ENCODE assay signal across 8 mouse cellular contexts in genomic region chr10:39171603-39172539, GRCm38 (mm10). TPM values are rescaled to one million over a fixed set of nuclear protein-coding genes. Genes with fewer than 3 reads are reported as not detected.
DNase-seq lines count a peak whose midpoint lies in the region; ATAC-seq and TF ChIP-seq lines count a peak whose summit lies in the region.

No protein-coding gene starts in this region.

- H3K9me3 ChIP-seq in embryonic facial prominence, embryonic 14.5 days (ENCODE audit: control insufficient read depth, low read length), result no peaks in the 10 kb centered on the region
- no peaks in the 10 kb centered on the region for H3K9me3 ChIP-seq in limb, embryonic 13.5 days
- H3K9me3 ChIP-seq in midbrain, embryonic 16.5 days (replicated peaks; ENCODE audit: control insufficient read depth, low read length, poor library complexity, severe bottlenecking), result no peaks in the 10 kb centered on the region

- peak overlapping the region; percentile 74 for H3K4me2 ChIP-seq in embryonic facial prominence, embryonic 14.5 days (ENCODE audit: low read depth, low read length)
- H3K4me2 ChIP-seq in limb, embryonic 13.5 days (replicated peaks), result peak overlapping the region; percentile 69
- H3K4me2 ChIP-seq in midbrain, embryonic 16.5 days (ENCODE audit: low read length), result peak overlapping the region; percentile 70

- peak; percentile 60; the same call in 1 of the 2 replicates for TF ChIP-seq EP300 in heart, adult 2 months (IDR thresholded peaks at IDR 0.05; ENCODE audit: insufficient read depth, low read depth, low read length)

- no peaks in the 10 kb centered on the region for H3K27me3 ChIP-seq in embryonic facial prominence, embryonic 14.5 days (replicated peaks; ENCODE audit: control insufficient read depth, insufficient read depth, low read length)
- no peaks in the 10 kb centered on the region for H3K27me3 ChIP-seq in heart, adult 2 months (ENCODE audit: control insufficient read depth, insufficient read depth, low read length)
- H3K27me3 ChIP-seq in limb, embryonic 13.5 days, result no peaks in the 10 kb centered on the region
- H3K27me3 ChIP-seq in midbrain, embryonic 16.5 days (ENCODE audit: control insufficient read depth, insufficient read depth, low read depth, low read length), result no peaks in the 10 kb centered on the region

- peak overlapping the region; percentile 39 for H3K9ac ChIP-seq in embryonic facial prominence, embryonic 14.5 days (ENCODE audit: low read depth, low read length)
- peak overlapping the region; percentile 50; the same call in 1 of the 2 replicates for H3K9ac ChIP-seq in heart, adult 2 months (ENCODE audit: low read depth, low read length)
- H3K9ac ChIP-seq in limb, embryonic 13.5 days, result peak overlapping the region; percentile 2; the same call in 1 of the 2 replicates
- H3K9ac ChIP-seq in midbrain, embryonic 16.5 days (ENCODE audit: low read depth, low read length), result peak overlapping the region; percentile 62

- TF ChIP-seq POLR2A in heart, adult 2 months (IDR thresholded peaks at IDR 0.05; ENCODE audit: insufficient read depth, low read depth, low read length), result peak; percentile 40; the same call in 1 of the 2 replicates

- TF ChIP-seq CTCF in heart, adult 2 months (IDR thresholded peaks at IDR 0.05), result peak; percentile 89

- 15% methylated on average over 26 of the region's 26 CpGs for WGBS in embryonic facial prominence, embryonic 14.5 days
- WGBS in heart, adult 2 months, result 14% methylated on average over 26 of the region's 26 CpGs
- WGBS in limb, embryonic 13.5 days, result 23% methylated on average over 26 of the region's 26 CpGs
- WGBS in midbrain, embryonic 16.5 days, result 5% methylated on average over 26 of the region's 26 CpGs

- no peaks in the 10 kb centered on the region for H3K79me2 ChIP-seq in heart, adult 2 months (replicated peaks; ENCODE audit: control insufficient read depth, insufficient read depth, low read length)

- peak; percentile 77 for ATAC-seq in embryonic facial prominence, embryonic 14.5 days (ENCODE audit: low read depth)
- peak; percentile 68 for ATAC-seq in limb, embryonic 13.5 days (ENCODE audit: low FRiP score, low read depth)
- ATAC-seq in midbrain, embryonic 16.5 days, result peak; percentile 90

- peaks cover 27% of the 10 kb centered on the region for H3K4me1 ChIP-seq in embryonic facial prominence, embryonic 14.5 days (ENCODE audit: control insufficient read depth, insufficient read depth, low read length)
- peaks cover 6% of the 10 kb centered on the region for H3K4me1 ChIP-seq in heart, adult 2 months (ENCODE audit: control insufficient read depth, insufficient read depth, low read length)
- H3K4me1 ChIP-seq in limb, embryonic 13.5 days, result peaks cover 43% of the 10 kb centered on the region
- H3K4me1 ChIP-seq in midbrain, embryonic 16.5 days (ENCODE audit: control insufficient read depth, insufficient read depth, low read length), result peaks cover 21% of the 10 kb centered on the region

- H3K4me3 ChIP-seq in embryonic facial prominence, embryonic 14.5 days (ENCODE audit: low read depth, low read length), result peak overlapping the region; percentile 41
- peak overlapping the region; percentile 58 for H3K4me3 ChIP-seq in heart, adult 2 months
- H3K4me3 ChIP-seq in limb, embryonic 13.5 days, result peak overlapping the region; percentile 43
- peak overlapping the region; percentile 40 for H3K4me3 ChIP-seq in midbrain, embryonic 16.5 days (ENCODE audit: low read depth, low read length)

- peak overlapping the region; percentile 85 for H3K27ac ChIP-seq in embryonic facial prominence, embryonic 14.5 days (replicated peaks; ENCODE audit: low read depth, low read length)
- H3K27ac ChIP-seq in heart, adult 2 months, result peak overlapping the region; percentile 70
- peak overlapping the region; percentile 63 for H3K27ac ChIP-seq in limb, embryonic 13.5 days
- peak overlapping the region; percentile 97 for H3K27ac ChIP-seq in midbrain, embryonic 16.5 days (ENCODE audit: low read length)

- intact Hi-C loops in heart, adult 2 months (cut with DNase I), result loop anchor here (1.0 to 5.0 kb wide), 6 partner anchors 67 to 561 kb away; partner anchors contain the start of genes Fyn, Rev3l and Traf3ip2

- H3K36me3 ChIP-seq in embryonic facial prominence, embryonic 14.5 days (ENCODE audit: control insufficient read depth, insufficient read depth, low read length), result no peaks in the 10 kb centered on the region
- H3K36me3 ChIP-seq in heart, adult 2 months (ENCODE audit: control insufficient read depth, insufficient read depth, low read length), result no peaks in the 10 kb centered on the region
- H3K36me3 ChIP-seq in limb, embryonic 13.5 days, result no peaks in the 10 kb centered on the region
- no peaks in the 10 kb centered on the region for H3K36me3 ChIP-seq in midbrain, embryonic 16.5 days (ENCODE audit: control insufficient read depth, insufficient read depth, low read length)

- peak; percentile 94 for DNase-seq in 3T3-L1 (ENCODE audit: low read depth, low spot score)
- DNase-seq in adrenal gland, postnatal 4 days (ENCODE audit: low spot score in 2 of 2), result peak; percentile 63 to 77
- peak; percentile 95 for DNase-seq in embryonic facial prominence, embryonic 14.5 days (ENCODE audit: low spot score)
- DNase-seq in heart, adult 2 months, result peak; percentile 86 to 89
- DNase-seq in kidney, adult 8-10 months, result peak; percentile 72 to 87
- peak; percentile 68 to 85 for DNase-seq in spleen, postnatal 10 days (ENCODE audit: low spot score in 2 of 2)

RNA-seq across cellular contexts. Expression of gene Ccn6, which starts 8.3 kb away (rescaled TPM):
- total RNA-seq in adrenal gland, postnatal 4 days (2021), result 1 to 10 TPM in 1 of 2 experiments, under 1 TPM in 1; 0.62 to 1.2 TPM
- 0.56 and 1.2 TPM in 2 replicates for polyA plus RNA-seq in embryonic facial prominence, embryonic 14.5 days (2014; fragmentation: Nextera tagmentation; extraction: Ambion mirVana)
- under 1 TPM in 1 of 2 experiments, not detected in 1; 0.32 TPM for total RNA-seq in heart, adult 2 months (2021)
- polyA plus RNA-seq in heart, adult 2 months (2012; rRNA removed), result 0.23 TPM in 1 of 2 replicates, not detected in the other
- 0.45 and 0.64 TPM in 2 replicates for polyA plus RNA-seq in limb, embryonic 13.5 days (2015; fragmentation: Nextera tagmentation; extraction: Ambion mirVana)
- polyA plus RNA-seq in midbrain, embryonic 16.5 days (2015; fragmentation: Nextera tagmentation; extraction: Ambion mirVana), result 0.30 and 0.46 TPM in 2 replicates

RNA-seq across cellular contexts. Expression of gene Tube1, which starts 38.1 kb away (rescaled TPM):
- total RNA-seq in adrenal gland, postnatal 4 days (2021), result 1 to 10 TPM; 5.5 to 5.7 TPM
- 12.5 and 13.8 TPM in 2 replicates for polyA plus RNA-seq in embryonic facial prominence, embryonic 14.5 days (2014; fragmentation: Nextera tagmentation; extraction: Ambion mirVana)
- total RNA-seq in heart, adult 2 months (2021), result 1 to 10 TPM in 1 of 2 experiments, under 1 TPM in 1; 0.60 to 1.3 TPM
- polyA plus RNA-seq in heart, adult 2 months (2012; rRNA removed), result 0.79 and 0.80 TPM in 2 replicates
- polyA plus RNA-seq in limb, embryonic 13.5 days (2015; fragmentation: Nextera tagmentation; extraction: Ambion mirVana), result 17.3 and 18.8 TPM in 2 replicates
- polyA plus RNA-seq in midbrain, embryonic 16.5 days (2015; fragmentation: Nextera tagmentation; extraction: Ambion mirVana), result 7.1 and 7.8 TPM in 2 replicates

RNA-seq across cellular contexts. Expression of gene Fam229b, which starts 38.2 kb away (rescaled TPM):
- total RNA-seq in adrenal gland, postnatal 4 days (2021), result 1 to 10 TPM; 5.3 to 7.3 TPM
- 12.4 and 16.9 TPM in 2 replicates for polyA plus RNA-seq in embryonic facial prominence, embryonic 14.5 days (2014; fragmentation: Nextera tagmentation; extraction: Ambion mirVana)
- 1 to 10 TPM; 4.6 to 6.5 TPM for total RNA-seq in heart, adult 2 months (2021)
- 3.3 and 5.8 TPM in 2 replicates for polyA plus RNA-seq in heart, adult 2 months (2012; rRNA removed)
- 13.5 and 14.7 TPM in 2 replicates for polyA plus RNA-seq in limb, embryonic 13.5 days (2015; fragmentation: Nextera tagmentation; extraction: Ambion mirVana)
- 36.1 and 39.9 TPM in 2 replicates for polyA plus RNA-seq in midbrain, embryonic 16.5 days (2015; fragmentation: Nextera tagmentation; extraction: Ambion mirVana)

Comparison
In these comparisons a context has a peak if more than half of its experiments do, and no peak if none do; other contexts are left out.
1. Peak in every context shown above with its lines: DNase-seq, ATAC-seq, H3K4me3 ChIP-seq and H3K27ac ChIP-seq.
2. H3K9ac ChIP-seq: peak in every context shown above with its lines; median percentile 62 in midbrain, embryonic 16.5 days; 50 in heart, adult 2 months; 39 in embryonic facial prominence, embryonic 14.5 days; 2 in limb, embryonic 13.5 days.